Mouse (Mus musculus): Measurements from ENCODE around the gene Myo1a. TPM values are rescaled to one million over a fixed set of nuclear protein-coding genes. Genes with fewer than 3 reads are reported as not detected.

The Myo1a gene
- polyA plus RNA-seq, 1 experiment from 2014 or later: 15.3 TPM

DNA sequence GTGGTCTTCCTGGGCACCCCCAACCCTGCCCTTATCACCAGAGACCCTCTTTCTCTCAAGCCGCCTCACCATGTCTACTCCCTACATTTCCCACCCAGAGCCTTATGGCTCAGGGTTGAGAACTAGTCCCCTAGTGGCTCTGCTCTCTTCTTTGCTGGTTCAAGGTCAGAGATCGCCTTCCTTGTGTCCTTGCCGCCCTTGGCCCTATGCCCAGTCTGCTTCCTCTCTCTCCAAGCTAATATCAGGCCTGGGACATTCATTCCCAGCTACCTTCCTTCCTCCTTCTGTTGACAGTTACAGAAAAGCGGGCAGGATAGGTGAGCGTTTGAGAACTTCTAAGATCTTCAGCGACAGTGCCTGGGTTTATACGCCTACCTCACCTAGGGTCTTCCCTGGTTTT lies 2.8 kb downstream of the Myo1a start:
- 81% methylated on average over 7 of the region's 7 CpGs for WGBS
- Histone ChIP-seq H3K36me3 (no peaks in the 10 kb centered on the region), H3K9me3 (no peaks in the 10 kb centered on the region), H3K4me3 (replicated peaks) (no peak overlapping the region), H3K4me1 (0 out of 2 replicates have a peak, but pooled peaks cover 3% of the 10 kb centered on the region), H3K4me2 (no peak overlapping the region), H3K9ac (no peak overlapping the region), H3K27me3 (replicated peaks) (no peaks in the 10 kb centered on the region), H3K27ac (no peak overlapping the region)
- ATAC-seq (ENCODE audit: insufficient read depth, low FRiP score, low read depth): no peak

DNA sequence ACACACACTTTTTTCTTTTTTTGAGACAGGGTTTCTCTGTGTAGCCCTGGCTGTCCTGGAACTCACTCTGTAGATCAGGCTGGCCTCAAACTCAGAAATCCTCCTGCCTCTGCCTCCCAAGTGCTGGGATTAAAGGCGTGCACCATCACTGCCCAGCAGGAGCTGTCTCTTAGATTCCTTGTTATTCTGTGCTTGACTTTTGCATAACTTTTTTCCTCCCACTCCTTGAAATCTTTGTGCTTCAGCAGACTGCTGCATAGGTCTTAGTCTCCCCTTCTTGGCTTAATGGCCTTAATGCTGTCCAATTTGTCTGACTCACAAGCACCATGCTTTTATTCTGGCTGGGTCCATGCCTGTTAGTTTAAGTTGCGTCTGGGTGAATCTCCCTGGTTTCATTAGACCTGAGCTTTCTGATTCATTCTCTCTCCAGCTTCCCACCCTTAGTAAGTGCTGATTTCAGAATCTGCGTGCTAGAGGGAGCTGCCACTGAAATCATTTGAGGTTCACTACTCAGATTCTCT lies 3.9 kb downstream of the Myo1a start:
- no peaks in the 10 kb centered on the region for H3K36me3 ChIP-seq
- H3K27me3 ChIP-seq (replicated peaks): no peaks in the 10 kb centered on the region

DNA sequence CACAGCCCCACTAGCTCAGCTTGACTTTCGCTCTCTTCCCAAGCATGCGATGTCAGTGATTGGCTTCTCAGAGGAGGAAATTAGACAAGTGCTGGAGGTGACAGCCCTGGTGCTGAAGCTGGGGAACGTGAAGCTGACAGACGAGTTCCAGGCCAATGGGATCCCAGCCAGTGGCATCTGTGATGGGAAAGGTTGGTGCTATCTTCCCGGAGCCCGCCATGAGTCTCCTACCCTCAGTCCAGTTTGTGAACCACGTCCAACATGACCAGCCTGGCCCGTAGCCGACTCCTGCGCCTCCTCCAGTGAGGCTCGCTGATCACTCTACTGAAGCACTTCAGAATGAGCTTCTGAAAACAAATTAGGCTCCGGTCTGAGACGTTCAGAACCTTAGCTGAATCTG lies 5.4 kb downstream of the Myo1a start:
- no peak overlapping the region for H3K4me3 ChIP-seq (replicated peaks)
- no peaks in the 10 kb centered on the region for H3K27me3 ChIP-seq (replicated peaks)
- no peaks in the 10 kb centered on the region for H3K36me3 ChIP-seq
- no peaks in the 10 kb centered on the region for H3K4me1 ChIP-seq
- no peaks in the 10 kb centered on the region for H3K9me3 ChIP-seq
- ATAC-seq (ENCODE audit: insufficient read depth, low FRiP score, low read depth): no peak
- WGBS: 77% methylated on average over 13 of the region's 13 CpGs
- no peak overlapping the region for H3K27ac ChIP-seq
- no peak overlapping the region for H3K4me2 ChIP-seq
- no peak overlapping the region for H3K9ac ChIP-seq

More for the DNA sequence above, 3.9 kb downstream of the Myo1a start:
- Histone ChIP-seq H3K4me3 (replicated peaks) (no peak overlapping the region), H3K27ac (no peak overlapping the region), H3K9ac (no peak overlapping the region), H3K9me3 (no peaks in the 10 kb centered on the region), H3K4me2 (no peak overlapping the region), H3K4me1 (0 out of 2 replicates have a peak, but pooled peaks cover 3% of the 10 kb centered on the region)
- ATAC-seq (ENCODE audit: insufficient read depth, low FRiP score, low read depth): no peak
- 81% methylated on average over 3 of the region's 3 CpGs for WGBS

DNA sequence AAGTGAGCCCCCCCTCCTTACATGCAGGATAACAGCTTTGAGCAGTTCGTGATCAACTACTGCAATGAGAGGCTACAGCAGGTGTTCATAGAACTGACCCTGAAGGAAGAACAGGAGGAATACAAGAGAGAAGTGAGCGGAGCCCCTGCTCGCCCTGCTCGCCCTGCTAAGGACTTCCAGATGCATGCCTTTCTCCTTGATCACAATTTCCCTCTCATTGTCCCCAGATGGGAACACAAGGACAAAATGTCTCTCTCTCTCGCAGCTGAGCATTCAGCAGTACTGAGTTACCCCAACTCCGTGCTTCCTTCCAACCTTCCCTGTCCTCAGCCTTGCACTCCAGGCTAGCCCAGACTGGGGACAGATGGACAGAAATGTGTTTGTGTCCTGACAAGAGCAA lies 7.8 kb downstream of the Myo1a start:
- 75% methylated on average over 6 of the region's 6 CpGs for WGBS

DNA sequence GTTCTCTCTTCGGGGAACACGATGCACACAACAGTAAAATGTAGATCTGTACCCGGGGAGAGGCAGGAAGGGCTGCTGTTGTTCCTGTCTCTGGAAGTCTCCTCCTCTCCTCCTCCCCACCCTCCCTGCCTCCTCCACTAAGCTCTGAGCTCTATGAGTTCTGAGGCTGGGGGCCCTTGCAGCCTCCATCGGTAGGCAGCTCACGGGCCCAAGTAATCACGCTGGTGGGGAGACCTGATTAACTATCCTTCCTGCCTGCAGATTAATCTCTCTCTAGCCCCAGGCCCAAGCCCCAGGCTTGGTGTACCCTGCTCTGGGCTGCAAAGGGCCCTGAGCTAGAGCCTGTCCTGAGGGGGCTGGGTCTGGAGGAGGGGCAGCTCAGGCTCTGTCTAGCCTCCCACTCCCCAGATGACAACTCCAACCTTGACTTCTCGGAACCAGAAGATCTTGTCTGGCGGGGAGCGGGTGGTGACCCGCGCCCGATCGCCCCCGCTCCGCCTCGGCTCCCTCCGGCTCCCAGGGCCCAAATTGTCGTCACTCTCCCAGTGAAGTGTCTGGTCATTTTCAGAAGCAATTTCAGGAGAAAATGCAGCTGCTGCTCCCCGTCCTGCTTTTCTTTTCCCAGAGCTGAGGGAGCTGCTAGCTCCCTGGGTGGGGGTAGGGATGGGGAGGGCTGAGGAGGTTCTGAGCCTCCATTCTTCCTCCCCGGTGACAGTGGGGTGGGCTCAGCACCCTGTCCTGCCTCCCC lies 16.9 kb downstream of the Myo1a start:
- peak; percentile 62 for ATAC-seq (ENCODE audit: insufficient read depth, low FRiP score, low read depth)
- Histone ChIP-seq H3K27me3 (replicated peaks) (no peaks in the 10 kb centered on the region), H3K9me3 (no peaks in the 10 kb centered on the region), H3K4me2 (peak overlapping the region; percentile 51), H3K4me1 (peaks cover 18% of the 10 kb centered on the region), H3K4me3 (replicated peaks) (peak overlapping the region; percentile 28), H3K9ac (0 out of 2 replicates have a peak overlapping the region, but pooled peaks have one; percentile 13), H3K27ac (peak overlapping the region; percentile 89), H3K36me3 (no peaks in the 10 kb centered on the region)
- 16% methylated on average over 20 of the region's 20 CpGs for WGBS

More for the DNA sequence above, 7.8 kb downstream of the Myo1a start:
- ATAC-seq (ENCODE audit: insufficient read depth, low FRiP score, low read depth): no peak
- H3K9ac ChIP-seq: no peak overlapping the region
- H3K9me3 ChIP-seq: no peaks in the 10 kb centered on the region
- H3K4me1 ChIP-seq: no peaks in the 10 kb centered on the region
- no peak overlapping the region for H3K4me3 ChIP-seq (replicated peaks)
- H3K27me3 ChIP-seq (replicated peaks): no peaks in the 10 kb centered on the region
- no peak overlapping the region for H3K4me2 ChIP-seq
- H3K27ac ChIP-seq: no peak overlapping the region
- no peaks in the 10 kb centered on the region for H3K36me3 ChIP-seq

DNA sequence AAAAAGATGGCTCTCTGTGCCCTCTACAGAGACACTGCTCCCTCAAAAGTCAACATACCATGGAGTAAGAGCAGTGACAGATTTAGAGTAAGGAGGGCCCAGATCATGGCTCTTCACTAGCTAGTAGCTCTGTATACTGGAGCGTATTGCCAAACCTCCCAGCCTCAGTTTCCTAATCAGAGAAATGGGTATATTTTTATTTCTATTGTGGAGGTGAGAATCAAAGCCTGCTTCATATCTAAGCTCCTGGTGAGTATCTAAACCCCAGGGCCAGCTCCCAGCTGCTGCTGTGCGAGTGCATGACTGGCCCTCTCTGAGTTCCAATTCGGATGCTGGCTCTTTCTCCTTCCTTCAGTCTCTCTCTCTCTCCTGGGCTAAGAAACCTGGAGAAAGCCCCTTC lies 19.2 kb downstream of the Myo1a start, which contains the start of gene Tac2:
Gene Tac2, plus strand, starts transcription at position 301 of the 400 bp plus-strand sequence.
- 74% methylated on average over 3 of the region's 3 CpGs for WGBS
- Histone ChIP-seq H3K27me3 (replicated peaks) (no peaks in the 10 kb centered on the region; the same call in 1 of the 2 replicates), H3K9me3 (no peaks in the 10 kb centered on the region), H3K9ac (no peak within 1 kb of the TSS), H3K36me3 (no peaks in the 10 kb centered on the region), H3K4me2 (no peak within 1 kb of the TSS), H3K4me1 (peaks cover 18% of the 10 kb centered on the region), H3K27ac (no peak within 1 kb of the TSS), H3K4me3 (replicated peaks) (no peak within 1 kb of the TSS)
- ATAC-seq (ENCODE audit: insufficient read depth, low FRiP score, low read depth): no peak

DNA sequence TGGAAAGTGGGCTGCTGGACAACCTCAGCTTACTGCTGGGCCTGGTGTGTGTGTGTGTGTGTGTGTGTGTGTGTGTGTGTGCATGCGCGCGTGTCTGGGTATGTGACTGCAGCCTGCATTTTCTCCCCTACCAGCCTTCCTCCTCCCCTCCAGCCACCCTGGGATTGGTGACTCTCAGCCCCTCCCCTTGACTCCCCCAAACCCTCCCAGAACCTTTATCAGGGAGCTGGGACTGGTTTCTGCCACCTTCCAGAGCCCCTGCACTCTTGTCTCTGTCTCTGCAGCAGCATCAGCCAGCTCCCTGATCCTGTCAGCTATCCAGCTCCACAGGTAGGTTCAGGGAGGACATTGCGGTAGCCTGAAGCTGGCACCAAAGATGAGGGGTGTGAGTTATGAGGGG lies 20.2 kb downstream of the Myo1a start:
- no peak overlapping the region for H3K4me2 ChIP-seq
- no peaks in the 10 kb centered on the region; the same call in 1 of the 2 replicates for H3K27me3 ChIP-seq (replicated peaks)
- no peaks in the 10 kb centered on the region for H3K36me3 ChIP-seq
- no peak overlapping the region for H3K27ac ChIP-seq
- no peak for ATAC-seq (ENCODE audit: insufficient read depth, low FRiP score, low read depth)
- 68% methylated on average over 4 of the region's 4 CpGs for WGBS
- peaks cover 18% of the 10 kb centered on the region for H3K4me1 ChIP-seq
- no peaks in the 10 kb centered on the region for H3K9me3 ChIP-seq
- no peak overlapping the region for H3K9ac ChIP-seq
- H3K4me3 ChIP-seq (replicated peaks): no peak overlapping the region

DNA sequence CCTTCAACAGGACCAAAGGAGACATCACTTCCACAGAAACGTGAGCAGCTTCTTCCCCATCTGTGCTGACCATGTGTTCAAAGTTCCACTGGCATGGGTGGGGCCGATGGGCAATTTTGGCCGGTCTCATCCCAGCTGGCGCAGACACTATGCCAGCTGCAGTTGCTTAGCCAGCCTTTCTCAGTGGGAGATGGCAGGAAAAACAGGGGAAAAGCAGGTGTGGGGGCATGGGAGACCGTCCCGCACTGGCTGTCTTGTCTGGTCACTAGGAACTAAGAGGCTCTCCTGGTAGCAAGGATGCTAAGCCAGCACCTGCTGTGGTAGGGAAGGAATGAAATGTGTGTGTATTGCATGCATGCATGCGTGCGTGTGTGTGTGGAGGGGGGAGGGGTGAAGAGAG lies 23.5 kb downstream of the Myo1a start:
- Histone ChIP-seq H3K27ac (no peak overlapping the region), H3K9ac (no peak overlapping the region), H3K27me3 (replicated peaks) (no peaks in the 10 kb centered on the region; the same call in 1 of the 2 replicates), H3K4me1 (no peaks in the 10 kb centered on the region), H3K9me3 (no peaks in the 10 kb centered on the region), H3K4me3 (replicated peaks) (no peak overlapping the region), H3K4me2 (no peak overlapping the region), H3K36me3 (no peaks in the 10 kb centered on the region)
- no peak for ATAC-seq (ENCODE audit: insufficient read depth, low FRiP score, low read depth)
- 78% methylated on average over 8 of the region's 8 CpGs for WGBS

DNA sequence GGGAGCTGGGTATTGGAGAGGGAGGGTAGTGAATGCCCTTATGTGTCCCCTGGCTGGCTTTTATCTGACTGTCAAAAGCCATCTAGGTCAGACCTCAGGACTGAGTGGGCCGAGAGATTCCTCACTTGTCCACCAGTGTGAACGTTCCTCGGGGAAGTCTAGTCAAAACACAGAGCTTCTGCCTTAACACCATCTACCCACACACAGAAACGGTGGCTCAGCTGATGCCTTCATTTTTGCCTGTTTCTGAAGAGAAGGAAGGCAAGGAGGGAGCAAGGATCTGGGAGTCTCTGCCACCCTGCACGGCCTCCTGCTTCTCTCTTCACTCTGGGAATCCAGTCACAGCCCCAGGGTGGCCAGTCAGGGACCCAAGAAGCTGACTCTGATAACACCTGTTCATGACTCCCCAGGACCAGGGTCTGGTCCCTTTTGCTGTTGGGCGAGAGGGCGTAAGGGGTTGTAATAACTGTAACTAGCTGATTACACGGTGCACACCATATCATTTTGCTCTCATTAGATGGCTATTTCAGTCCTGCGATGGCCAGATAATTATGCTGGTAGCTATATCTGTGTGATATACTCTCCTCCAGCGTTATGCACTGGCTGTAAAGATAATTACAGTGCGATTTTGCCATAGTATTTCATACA lies 25.4 kb downstream of the Myo1a start:
- 68% methylated on average over 11 of the region's 11 CpGs for WGBS
- H3K9me3 ChIP-seq: no peaks in the 10 kb centered on the region
- H3K4me1 ChIP-seq: no peaks in the 10 kb centered on the region
- no peak overlapping the region for H3K4me3 ChIP-seq (replicated peaks)
- no peak overlapping the region for H3K27ac ChIP-seq
- no peak overlapping the region for H3K4me2 ChIP-seq
- H3K27me3 ChIP-seq (replicated peaks): no peaks in the 10 kb centered on the region; the same call in 1 of the 2 replicates
- no peaks in the 10 kb centered on the region for H3K36me3 ChIP-seq
- no peak overlapping the region for H3K9ac ChIP-seq
- peak; percentile 74 for ATAC-seq (ENCODE audit: insufficient read depth, low FRiP score, low read depth)

DNA sequence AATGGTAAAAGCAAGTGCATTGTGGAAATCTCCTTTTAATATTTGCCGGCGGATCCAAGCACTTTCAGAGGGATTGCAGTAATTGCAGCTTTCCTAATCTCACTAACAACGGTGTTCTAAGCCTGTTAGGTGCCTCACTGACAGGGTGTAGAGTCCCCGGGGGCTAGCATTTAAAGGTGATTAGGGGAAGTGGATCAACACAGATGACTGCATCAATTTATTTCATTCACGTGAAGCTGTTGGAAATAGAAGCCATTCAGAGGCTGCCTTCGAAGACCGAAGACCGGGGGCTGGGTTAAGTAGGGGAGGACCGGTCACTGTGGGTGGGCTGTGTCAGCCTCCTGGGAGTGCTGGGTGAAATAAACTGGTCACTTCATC lies 26.0 kb downstream of the Myo1a start:
- Histone ChIP-seq H3K36me3 (no peaks in the 10 kb centered on the region), H3K4me2 (no peak overlapping the region), H3K27me3 (replicated peaks) (no peaks in the 10 kb centered on the region; the same call in 1 of the 2 replicates), H3K4me3 (replicated peaks) (no peak overlapping the region), H3K9me3 (no peaks in the 10 kb centered on the region), H3K27ac (no peak overlapping the region), H3K9ac (no peak overlapping the region), H3K4me1 (no peaks in the 10 kb centered on the region)
- 43% methylated on average over 9 of the region's 9 CpGs for WGBS
- ATAC-seq (ENCODE audit: insufficient read depth, low FRiP score, low read depth): no peak

DNA sequence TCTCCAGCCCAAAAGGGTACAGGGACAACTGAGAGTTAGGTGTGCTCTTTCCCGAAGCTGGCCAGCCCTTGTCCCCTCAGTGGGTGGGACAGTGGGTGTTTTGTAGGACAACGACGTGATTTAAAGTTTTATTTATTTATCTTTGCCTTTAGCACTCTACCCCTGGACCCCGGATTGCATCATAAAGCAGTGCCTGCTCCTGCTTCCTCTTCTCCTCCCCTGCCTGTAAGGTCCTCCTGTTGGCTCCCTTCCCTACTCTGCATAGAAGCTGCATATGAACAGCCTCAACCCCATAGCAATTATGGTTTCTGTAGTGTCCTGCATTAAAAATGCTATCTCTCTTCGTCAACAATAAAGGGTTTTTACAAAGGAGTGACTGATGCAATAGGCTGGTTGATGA lies 26.4 kb downstream of the Myo1a start:
- H3K4me2 ChIP-seq: no peak overlapping the region
- H3K4me3 ChIP-seq (replicated peaks): no peak overlapping the region
- H3K27ac ChIP-seq: no peak overlapping the region
- H3K9me3 ChIP-seq: no peaks in the 10 kb centered on the region
- no peak for ATAC-seq (ENCODE audit: insufficient read depth, low FRiP score, low read depth)
- H3K9ac ChIP-seq: no peak overlapping the region
- WGBS: 20% methylated on average over 5 of the region's 5 CpGs
- no peaks in the 10 kb centered on the region for H3K4me1 ChIP-seq
- no peaks in the 10 kb centered on the region for H3K36me3 ChIP-seq
- no peaks in the 10 kb centered on the region; the same call in 1 of the 2 replicates for H3K27me3 ChIP-seq (replicated peaks)

DNA sequence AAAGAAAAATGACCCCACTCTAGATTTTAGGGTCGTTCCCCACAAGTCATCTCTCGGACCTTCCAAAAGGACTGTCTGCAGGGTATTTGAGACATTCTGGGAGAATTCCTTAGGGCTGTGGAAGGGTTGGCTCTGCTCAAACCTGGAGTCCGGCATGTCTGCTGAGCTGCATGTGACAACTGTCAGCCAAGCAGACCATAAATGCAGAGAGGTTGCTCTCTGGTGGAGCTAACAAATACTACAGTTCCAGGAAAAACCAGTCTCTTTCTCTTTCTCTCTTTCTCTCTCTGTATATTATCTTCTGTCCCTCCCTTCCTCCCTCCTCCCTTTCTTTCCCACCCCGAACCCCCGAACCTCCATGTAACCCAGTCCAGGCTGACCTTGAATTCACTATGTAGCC lies 29.5 kb downstream of the Myo1a start:
- no peak overlapping the region for H3K9ac ChIP-seq
- no peaks in the 10 kb centered on the region for H3K9me3 ChIP-seq
- H3K27ac ChIP-seq: no peak overlapping the region
- no peak for ATAC-seq (ENCODE audit: insufficient read depth, low FRiP score, low read depth)
- no peaks in the 10 kb centered on the region for H3K36me3 ChIP-seq
- H3K4me3 ChIP-seq (replicated peaks): no peak overlapping the region
- H3K4me2 ChIP-seq: no peak overlapping the region
- no peaks in the 10 kb centered on the region for H3K4me1 ChIP-seq
- whole genome bisulfite sequencing: 29% methylated on average over 5 of the region's 5 CpGs
- H3K27me3 ChIP-seq (replicated peaks): no peaks in the 10 kb centered on the region
